Mouse (Mus musculus) lung, adult 10 weeks (tissue): ENCODE results near the gene Slc16a11. TPM values are rescaled to one million over a fixed set of nuclear protein-coding genes. Genes with fewer than 3 reads are reported as not detected.

Experiments
- polyA plus RNA-seq: library from polyadenylated mRNA; stranded (reverse); fragments of 350-450 nt; fragmentation: Illumina TruSeq; extraction: RNeasy Lipid Tissue Mini Kit (QIAGEN cat#74804); gene quantifications from one replicate; pipeline ENCODE4 v1.2.3, GENCODE M21; 2014; ENCODE audit warnings: low read depth, low replicate concordance; ENCODE audit not compliant: insufficient read depth

The Slc16a11 gene
- polyA plus RNA-seq, result 54.5 TPM

GRCm38 (mm10) chr11:70212423-70212822 is at the start of gene Slc16a11:
Gene Slc16a11, plus strand, starts transcription at chr11:70212752.

GRCm38 (mm10) chr11:70220731-70221602 is 8.4 kb downstream of the Slc16a11 start, which contains the start of gene Slc16a13:
Gene Slc16a13, minus strand, starts transcription at chr11:70221064.

GRCm38 (mm10) chr11:70229260-70230010 is 16.9 kb downstream of the Slc16a11 start, which contains the start of gene Bcl6b:
Gene Bcl6b, minus strand, starts transcription at chr11:70229798.

GRCm38 (mm10) chr11:70237457-70238167 is 25.1 kb downstream of the Slc16a11 start, which contains the start of gene 0610010K14Rik:
Gene 0610010K14Rik, minus strand, starts transcription at chr11:70237914.

GRCm38 (mm10) chr11:70239541-70240279 is 27.2 kb downstream of the Slc16a11 start, which contains the start of the genes Gm21988 and Rnasek:
Gene Gm21988, minus strand, starts transcription at chr11:70239830.
Gene Rnasek, minus strand, starts transcription at chr11:70239842.

GRCm38 (mm10) chr11:70254931-70255531 is 42.5 kb downstream of the Slc16a11 start, which contains the start of gene Alox12:
Gene Alox12, minus strand, starts transcription at chr11:70255353.

Other genes with a start within 250 kb of the Slc16a11 start
- gene Cldn7, start 248.0 kb upstream of the Slc16a11 start, polyA plus RNA-seq, result 60.8 TPM
- 86.4 TPM for gene Ctdnep1, start 231.6 kb upstream of the Slc16a11 start, polyA plus RNA-seq
- gene Elp5, start 230.2 kb upstream of the Slc16a11 start, polyA plus RNA-seq, result 40.7 TPM
- 466 TPM for gene Gabarap, start 221.6 kb upstream of the Slc16a11 start, polyA plus RNA-seq
- 39.5 TPM for gene Phf23, start 217.0 kb upstream of the Slc16a11 start, polyA plus RNA-seq
- 6.0 TPM for gene Dvl2, start 212.2 kb upstream of the Slc16a11 start, polyA plus RNA-seq
- 82.7 TPM for gene Acadvl, start 197.3 kb upstream of the Slc16a11 start, polyA plus RNA-seq
- gene Dlg4, start 195.8 kb upstream of the Slc16a11 start, polyA plus RNA-seq, result 7.3 TPM
- 13.1 TPM for gene Asgr1, start 158.7 kb upstream of the Slc16a11 start, polyA plus RNA-seq
- 0.41 TPM for gene Asgr2, start 120.1 kb upstream of the Slc16a11 start, polyA plus RNA-seq
- gene Mgl2, start 82.4 kb upstream of the Slc16a11 start, polyA plus RNA-seq, result 26.9 TPM
- gene Clec10a, start 56.6 kb upstream of the Slc16a11 start, polyA plus RNA-seq, result 14.5 TPM
- gene Slc16a13, start 8.3 kb downstream of the Slc16a11 start, polyA plus RNA-seq, result 4.1 TPM
- gene Bcl6b, start 17.0 kb downstream of the Slc16a11 start, polyA plus RNA-seq, result 15.8 TPM
- gene 0610010K14Rik, start 25.2 kb downstream of the Slc16a11 start, polyA plus RNA-seq, result 69.1 TPM
- 8.1 TPM for gene Gm21988, start 27.1 kb downstream of the Slc16a11 start, polyA plus RNA-seq
- 203 TPM for gene Rnasek, start 27.1 kb downstream of the Slc16a11 start, polyA plus RNA-seq
- gene Alox12, start 42.6 kb downstream of the Slc16a11 start, polyA plus RNA-seq, result 2.8 TPM
- not detected for gene Alox12e, start 109.9 kb downstream of the Slc16a11 start, polyA plus RNA-seq
- 3.7 TPM for gene Alox15, start 139.3 kb downstream of the Slc16a11 start, polyA plus RNA-seq
- gene Pelp1, start 197.3 kb downstream of the Slc16a11 start, polyA plus RNA-seq, result 9.8 TPM
- gene Arrb2, start 219.9 kb downstream of the Slc16a11 start, polyA plus RNA-seq, result 37.6 TPM
- 52.9 TPM for gene Med11, start 239.2 kb downstream of the Slc16a11 start, polyA plus RNA-seq
- gene Zmynd15, start 246.7 kb downstream of the Slc16a11 start, polyA plus RNA-seq, result 3.2 TPM
- 59.8 TPM for gene Cxcl16, start 247.2 kb downstream of the Slc16a11 start, polyA plus RNA-seq